Mouse (Mus musculus) G1E (cell line): Measurements from ENCODE around the gene Cyyr1.

Source experiments
- CTCF ChIP-seq: IDR thresholded peaks from 2 replicates; pipeline ENCODE4 v1.5.1; 2012; ENCODE audit warnings: low read depth, low read length, inconsistent platforms, mixed read lengths
- GATA1 ChIP-seq: IDR thresholded peaks from 2 replicates; pipeline ENCODE4 v1.6.1; 2012; ENCODE audit warnings: borderline replicate concordance, low read length, inconsistent platforms, mixed read lengths
- GATA2 ChIP-seq: IDR thresholded peaks from 2 replicates; pipeline ENCODE4 v1.6.1; 2012; ENCODE audit warnings: low read depth, low read length, inconsistent platforms, borderline replicate concordance
- POLR2AphosphoS5 ChIP-seq: IDR thresholded peaks from 2 replicates; pipeline ENCODE4 v1.6.1; 2012; ENCODE audit warnings: low read depth, low read length, inconsistent platforms; ENCODE audit not compliant: insufficient replicate concordance
- TAL1 ChIP-seq: conservative IDR thresholded peaks from 2 replicates; pipeline ENCODE4 v1.6.1; 2012; ENCODE audit warnings: low read depth, low read length, inconsistent platforms, mixed read lengths

DNA sequence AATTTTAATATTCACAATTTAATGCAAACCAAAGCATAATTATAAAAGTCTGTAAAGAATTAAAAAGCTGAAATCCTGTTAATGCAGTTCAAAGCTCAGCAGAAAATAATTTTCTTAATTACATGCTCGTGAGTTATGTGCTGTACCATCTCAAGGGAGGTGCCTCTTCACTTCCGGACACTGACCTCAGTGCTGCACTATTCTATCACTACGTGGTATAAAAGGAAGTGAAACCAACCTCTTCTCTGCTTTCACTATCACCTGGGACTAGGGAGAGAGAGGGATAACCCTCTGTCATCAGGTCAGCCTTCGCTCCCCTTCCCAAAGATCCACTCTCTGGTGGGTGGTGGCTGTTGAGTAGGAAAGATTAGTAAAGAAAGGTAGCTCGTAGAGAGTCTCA, 13.3 kb upstream of the Cyyr1 start:
- TF ChIP-seq CTCF (no peak), GATA1 (no peak), TAL1 (no peak), GATA2 (no peak), POLR2AphosphoS5 (no peak)
